In genomic region chr7:97492420-97492819, GRCm38 (mm10) we compare ENCODE assay signal across 12 mouse cellular contexts. TPM values are rescaled to one million over a fixed set of nuclear protein-coding genes. Genes with fewer than 3 reads are reported as not detected.
DNase-seq lines count a peak whose midpoint lies in the region; TF ChIP-seq lines count a peak whose summit lies in the region.
"Had no signal": no experiment of that assay in that cellular context is flagged by ENCODE, and none has a peak within 500 bp of the region (broad histone marks: within the 10 kb centered on the region; RNA-seq: fewer than 3 reads in every experiment).

No protein-coding gene starts in this region.

- H3K4me3 ChIP-seq in left cerebral cortex, adult 2 months: no peak overlapping the region
- no peak overlapping the region for H3K4me3 ChIP-seq in layer of hippocampus, adult 2 months
- H3K4me3 ChIP-seq: limb, embryonic 15.5 days; lung, embryonic 15.5 days had no signal

- no peak for TF ChIP-seq CTCF in left cerebral cortex, adult 2 months (IDR thresholded peaks at IDR 0.05)
- no peak for TF ChIP-seq CTCF in layer of hippocampus, adult 2 months (conservative IDR thresholded peaks at IDR 0.05)

- DNase-seq in left cerebral cortex, adult 11 months (ENCODE audit: low spot score): peak; percentile 18
- DNase-seq in left cerebral cortex, adult 2 months (ENCODE audit: extremely low spot score in 1 of 2, low spot score in 2 of 2): no peak
- peak; percentile 21 for DNase-seq in R1 (ENCODE audit: low read depth, low spot score)
- peak; percentile 14 for DNase-seq in c-Kit-positive CD71-positive TER-119-negative erythroid progenitor cells, embryonic 14.5 days (ENCODE audit: low read depth)
- DNase-seq in skeletal muscle tissue, adult 2 months (ENCODE audit: low read depth, low spot score): peak; percentile 66
- no peak for DNase-seq in retina, postnatal 1 day
- DNase-seq in layer of hippocampus, adult 2 months (ENCODE audit: low spot score in 2 of 2): no peak
- no peak for DNase-seq in spleen, postnatal 10 days (ENCODE audit: low spot score in 2 of 2)
- DNase-seq: layer of hippocampus, postnatal 36 days had no signal

- no peak overlapping the region for H3K27ac ChIP-seq in left cerebral cortex, adult 2 months
- H3K27ac ChIP-seq in layer of hippocampus, adult 2 months: no peak overlapping the region
- H3K27ac ChIP-seq: kidney, postnatal 0 days; limb, embryonic 15.5 days; lung, embryonic 15.5 days had no signal

- intact Hi-C loops in left cerebral cortex, adult 2 months (cut with DNase I): no loop called here

RNA-seq across cellular contexts. Expression of gene Ints4, which starts 11.7 kb away (rescaled TPM):
- total RNA-seq in left cerebral cortex, adult 2 months (2021): 10 to 100 TPM; 28.7 to 30.9 TPM
- 10 to 100 TPM; 28.1 to 31.9 TPM for total RNA-seq in layer of hippocampus, adult 2 months (2021)

RNA-seq across cellular contexts. Expression of gene Kctd14, which starts 41.3 kb away (rescaled TPM):
- total RNA-seq in left cerebral cortex, adult 2 months (2021): 1 to 10 TPM; 3.3 to 3.7 TPM
- 1 to 10 TPM; 4.7 to 5.3 TPM for total RNA-seq in layer of hippocampus, adult 2 months (2021)

Comparison
In these comparisons a context has a peak if more than half of its experiments do, and no peak if none do; other contexts are left out.
1. DNase-seq: peak in left cerebral cortex, adult 11 months (single experiment), R1 (single experiment), c-Kit-positive CD71-positive TER-119-negative erythroid progenitor cells, embryonic 14.5 days (single experiment) and skeletal muscle tissue, adult 2 months (single experiment); none in left cerebral cortex, adult 2 months (0 of 2), retina, postnatal 1 day (single experiment), layer of hippocampus, adult 2 months (0 of 2) and spleen, postnatal 10 days (0 of 2).